Mouse (Mus musculus) heart, adult 9 months (tissue): ENCODE data around the gene Lnpep.

Experiments
- DNase-seq, 2 experiments: peaks; one replicate each; pipeline ENCODE4 v3.0.0; 2022; ENCODE audit warnings: low spot score in 2 of 2

The Lnpep gene

DNA sequence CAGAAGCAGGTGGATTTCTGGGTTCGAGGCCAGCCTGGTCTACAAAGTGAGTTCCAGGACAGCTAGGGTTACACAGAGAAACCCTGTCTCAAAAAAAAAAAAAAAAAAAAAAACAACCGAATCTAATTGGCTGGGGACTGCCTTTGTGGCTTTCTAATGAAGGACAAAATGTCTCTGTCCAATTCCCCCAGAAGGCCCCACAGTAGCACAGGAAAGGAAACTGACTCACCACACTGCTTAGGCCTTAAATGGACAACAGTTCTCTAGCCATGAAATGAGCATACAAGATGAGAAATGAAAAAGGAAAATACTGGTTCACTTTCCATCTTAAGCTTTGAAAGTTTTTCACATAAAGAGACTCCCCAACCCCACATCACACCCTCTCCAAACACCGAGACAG, 15.3 kb downstream of the Lnpep start:
- DNase-seq, result peak; percentile 34 to 57

DNA sequence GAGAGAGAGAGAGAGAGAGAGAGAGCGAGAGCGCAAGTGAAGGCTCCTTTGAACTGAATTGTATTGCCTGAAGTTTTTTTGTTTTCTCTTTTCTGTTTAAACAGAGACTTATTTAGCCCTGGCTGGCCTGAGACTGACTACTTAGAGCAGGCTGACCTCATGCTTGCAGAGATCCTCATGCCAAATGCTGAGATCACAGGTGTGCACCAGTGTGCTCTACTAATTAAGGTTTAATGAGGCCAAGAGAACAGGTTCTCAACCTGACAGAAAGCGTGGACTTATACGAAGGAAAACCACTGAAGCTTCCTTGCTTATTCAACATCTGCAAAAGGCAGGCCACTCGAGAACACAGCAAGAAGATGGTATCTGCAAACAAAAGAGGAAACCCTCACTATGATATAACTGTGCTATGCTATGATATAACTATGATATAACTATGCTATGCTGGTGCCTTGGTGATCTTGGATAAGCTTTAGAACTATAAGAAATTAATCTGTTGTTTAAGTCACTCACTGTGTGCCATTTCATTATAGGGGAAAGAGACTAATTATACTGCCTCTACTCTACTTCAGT, 16.3 kb downstream of the Lnpep start:
- DNase-seq, result no peak

GRCm38 (mm10) chr17:17604554-17604953, 20.3 kb downstream of the Lnpep start:
- no peak for DNase-seq

DNA sequence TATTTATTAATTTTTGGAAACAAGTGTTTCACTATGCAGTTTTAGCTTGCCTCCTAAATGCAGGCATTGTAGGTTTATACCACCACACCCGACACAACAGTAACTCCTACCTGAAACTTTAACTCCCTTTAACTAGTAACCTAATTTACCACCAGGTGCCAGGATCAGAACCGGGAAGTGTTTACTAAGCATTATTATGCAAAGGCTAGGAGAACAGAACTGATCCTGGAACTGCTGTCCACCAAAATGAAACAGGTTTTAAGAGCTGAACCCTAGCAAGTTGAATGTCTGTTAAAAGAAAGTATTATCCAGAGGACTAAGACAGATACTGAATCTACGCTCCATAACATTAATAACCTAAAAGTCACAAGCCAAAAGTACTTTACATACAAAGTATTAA, 21.2 kb downstream of the Lnpep start:
- no peak for DNase-seq

DNA sequence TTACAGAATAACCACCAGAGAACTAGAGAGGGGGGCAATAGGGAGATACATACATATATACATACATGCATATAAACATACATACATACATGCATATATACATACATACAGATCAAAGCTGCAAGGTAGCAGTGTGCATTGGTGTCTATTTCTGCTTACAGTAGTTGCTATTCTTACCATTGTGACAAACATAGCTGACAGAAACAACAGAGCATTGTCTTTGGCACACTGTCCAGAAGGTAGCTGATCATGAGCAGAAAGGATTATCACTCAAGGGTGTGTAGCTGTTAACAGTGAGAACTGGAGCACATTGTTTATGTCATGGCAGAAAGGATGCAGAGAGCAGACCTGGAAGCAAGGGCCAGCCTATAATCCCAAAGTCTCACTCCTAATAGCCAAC, 22.1 kb downstream of the Lnpep start:
- DNase-seq, result peak in 1 of 2 experiments; percentile 40

GRCm38 (mm10) chr17:17602330-17602729, 22.5 kb downstream of the Lnpep start:
- no peak for DNase-seq

DNA sequence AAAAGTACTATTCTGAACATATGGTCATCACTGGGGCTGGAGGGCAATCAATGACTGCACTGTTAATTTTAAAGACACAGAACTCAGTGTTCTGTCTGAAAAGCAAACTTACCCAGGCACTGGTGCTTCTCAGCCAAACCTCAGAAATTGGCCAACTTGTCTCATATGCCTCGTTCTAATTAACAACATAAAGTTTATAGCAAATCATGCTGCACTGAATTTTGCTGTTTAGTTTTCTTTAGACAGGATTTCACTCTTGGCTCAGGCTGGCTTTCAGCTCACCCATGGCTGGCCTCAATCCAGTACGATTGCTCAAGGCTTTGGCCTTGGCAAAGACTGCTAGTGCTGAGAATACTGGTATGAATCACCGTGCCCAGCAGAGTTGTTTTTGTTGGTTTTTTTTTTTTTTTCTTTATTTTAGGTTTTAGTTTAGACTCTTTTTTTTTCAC, 24.0 kb downstream of the Lnpep start:
- DNase-seq, result peak; percentile 78 to 88

- no peak for DNase-seq
Observed at GRCm38 (mm10) chr17:17600001-17600400, 24.8 kb downstream of the Lnpep start.

DNA sequence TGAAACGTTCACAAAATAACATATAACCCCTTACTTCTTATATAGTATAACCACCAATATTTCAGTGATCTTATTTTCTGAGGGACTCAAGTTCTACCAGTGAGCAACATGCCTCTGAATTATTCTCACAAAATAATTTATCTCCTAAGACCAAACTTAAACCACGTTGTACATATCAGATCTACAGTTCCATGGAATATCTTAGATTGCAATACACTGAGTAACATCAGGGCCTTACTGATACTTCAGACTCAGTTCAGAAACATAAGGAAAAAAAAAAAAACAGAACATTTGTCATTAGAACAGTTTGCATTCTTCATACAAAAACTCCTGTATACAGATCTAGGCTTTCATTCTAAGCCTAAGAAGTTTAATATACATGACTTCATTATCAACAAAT, 26.5 kb downstream of the Lnpep start:
- no peak for DNase-seq

DNA sequence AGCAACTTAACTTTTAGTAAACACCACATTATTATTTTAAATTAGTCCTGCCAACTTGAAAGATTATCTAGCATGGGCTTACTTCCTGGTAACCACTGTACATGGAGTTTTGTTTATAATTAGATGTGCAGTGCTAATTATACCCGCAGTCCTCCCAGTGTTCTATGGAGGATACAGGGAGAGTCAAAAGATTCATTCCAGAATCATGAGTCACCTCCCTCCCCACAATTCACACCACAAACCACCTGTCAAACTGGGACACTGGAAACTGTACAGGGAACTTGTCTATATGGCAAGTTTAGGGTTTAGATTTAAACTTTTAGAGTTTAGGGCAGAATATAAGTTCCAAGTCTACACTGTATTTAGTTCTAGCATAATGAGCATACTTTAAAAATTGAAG, 31.9 kb downstream of the Lnpep start:
- DNase-seq, result peak; percentile 61 to 68

GRCm38 (mm10) chr17:17587333-17588047, 37.4 kb downstream of the Lnpep start:
- DNase-seq, result peak in 1 of 2 experiments; percentile 31

DNA sequence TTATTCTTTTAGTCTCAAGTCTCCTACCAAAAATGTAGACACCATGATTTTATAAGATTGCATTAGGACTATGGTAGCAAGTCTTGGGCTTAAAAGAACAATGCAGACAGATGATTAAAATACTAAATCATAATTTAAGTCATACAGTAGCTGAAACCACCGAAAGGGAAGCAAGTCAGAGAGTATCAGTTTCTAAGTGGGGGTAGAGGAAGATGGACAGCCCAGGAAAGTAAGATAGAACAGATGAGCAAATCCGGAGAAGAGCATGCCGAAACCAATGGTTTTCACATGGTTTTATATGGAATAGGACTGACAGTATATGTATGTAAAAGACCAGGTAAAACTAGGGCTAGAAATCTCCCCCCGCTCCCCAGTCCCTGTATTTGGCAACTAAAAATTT, 39.7 kb downstream of the Lnpep start:
- no peak for DNase-seq

DNA sequence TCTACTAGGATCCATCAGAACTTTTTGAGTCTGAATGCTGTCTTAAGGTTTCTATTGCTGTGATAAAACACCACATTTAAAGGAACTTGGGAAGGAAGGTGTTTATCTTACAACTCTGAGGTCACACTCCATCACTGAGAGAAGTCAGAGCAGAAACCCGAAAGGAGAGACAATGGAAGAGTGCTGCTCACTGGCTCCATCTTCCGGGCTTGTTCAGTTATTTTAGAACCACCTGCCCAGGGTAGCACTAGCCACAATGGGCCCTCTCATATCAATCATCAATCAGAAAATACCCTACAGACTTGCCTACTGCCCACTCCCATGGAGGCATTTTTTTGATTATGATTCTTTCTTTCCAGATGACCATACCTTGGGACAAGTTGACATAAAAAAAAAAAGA, 41.0 kb downstream of the Lnpep start:
- DNase-seq, result no peak

DNA sequence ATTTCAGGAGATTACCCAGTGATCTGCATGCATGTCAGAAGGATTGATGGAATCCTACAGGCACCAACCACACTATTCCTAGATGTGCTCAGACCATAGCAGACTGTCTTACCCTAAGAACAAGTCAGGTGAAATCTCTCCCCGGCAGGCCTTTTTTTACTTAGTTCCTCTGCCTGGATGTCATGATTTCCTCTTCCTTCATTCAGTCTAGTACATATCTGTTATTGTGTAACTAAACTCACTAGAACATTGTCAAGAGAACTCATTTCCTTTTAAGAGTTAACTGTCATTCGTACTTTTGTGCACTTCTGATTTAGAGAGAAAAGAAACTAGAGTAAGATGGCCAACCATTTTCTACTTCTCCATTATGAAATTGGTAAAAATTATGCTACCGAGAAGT, 43.6 kb downstream of the Lnpep start:
- DNase-seq, result no peak

DNA sequence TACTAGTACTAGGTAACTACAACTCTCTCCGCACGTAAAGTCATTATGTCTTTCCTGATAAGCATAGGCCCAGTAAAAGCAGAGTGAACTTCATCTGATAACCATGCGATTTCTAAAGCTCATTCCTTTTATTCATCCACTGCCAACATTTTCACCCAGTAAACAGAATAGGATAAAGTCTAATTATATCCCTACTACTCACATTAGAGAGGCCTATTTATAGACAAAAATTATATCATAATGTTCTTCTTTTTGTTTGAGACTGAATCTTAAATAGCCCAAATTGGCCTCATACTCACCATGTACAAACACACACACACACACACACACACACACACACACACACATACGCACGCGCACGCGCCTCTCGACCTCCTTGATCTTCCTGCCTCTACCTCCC, 48.5 kb downstream of the Lnpep start:
- no peak for DNase-seq

GRCm38 (mm10) chr17:17567071-17567470, 57.8 kb downstream of the Lnpep start:
- DNase-seq, result no peak

DNA sequence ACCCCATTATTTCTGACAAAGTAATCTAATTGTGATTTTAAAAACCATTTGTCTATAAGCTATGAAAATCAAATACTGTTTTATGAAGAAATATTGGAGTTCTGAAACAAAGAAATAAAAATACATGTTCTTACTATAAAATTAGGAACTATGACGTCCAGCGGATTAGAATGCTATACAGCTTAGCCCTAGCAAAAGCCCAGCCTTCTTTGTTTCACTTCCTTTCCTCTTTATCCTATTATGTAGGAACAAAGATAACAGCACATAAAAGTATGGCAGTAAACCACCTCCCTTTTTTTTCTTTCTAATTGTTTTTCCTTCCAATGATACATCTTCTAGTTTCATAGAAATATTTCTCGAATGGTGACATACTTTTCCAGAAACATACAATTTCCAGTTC, 75.9 kb downstream of the Lnpep start:
- DNase-seq, result no peak

DNA sequence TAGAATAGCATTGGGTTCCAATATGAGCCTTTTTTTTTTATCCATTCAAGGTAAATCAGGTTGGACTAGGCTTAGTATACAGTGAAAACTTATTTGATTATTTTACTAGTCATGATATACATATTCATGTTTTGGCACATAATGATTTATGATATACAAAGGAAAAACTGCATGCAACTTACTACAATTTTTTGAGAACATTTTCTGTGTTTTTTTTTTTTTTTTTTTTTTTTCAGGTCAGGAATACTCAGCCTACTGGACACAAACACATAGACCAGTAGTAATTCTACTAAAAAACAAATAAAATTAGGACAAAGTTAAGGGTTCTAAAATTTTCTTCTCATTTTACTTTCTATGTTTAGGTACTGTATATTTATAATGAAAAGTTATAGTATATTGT, 93.5 kb downstream of the Lnpep start:
- DNase-seq, result no peak

- DNase-seq, result no peak
Observed at GRCm38 (mm10) chr17:17516384-17517016, 108.3 kb downstream of the Lnpep start.

- DNase-seq, result no peak
Observed at GRCm38 (mm10) chr17:17506677-17507076, 118.2 kb downstream of the Lnpep start.

GRCm38 (mm10) chr17:17499278-17499677, 125.6 kb downstream of the Lnpep start:
- no peak for DNase-seq

GRCm38 (mm10) chr17:17498848-17499247, 126.0 kb downstream of the Lnpep start:
- DNase-seq, result no peak

DNA sequence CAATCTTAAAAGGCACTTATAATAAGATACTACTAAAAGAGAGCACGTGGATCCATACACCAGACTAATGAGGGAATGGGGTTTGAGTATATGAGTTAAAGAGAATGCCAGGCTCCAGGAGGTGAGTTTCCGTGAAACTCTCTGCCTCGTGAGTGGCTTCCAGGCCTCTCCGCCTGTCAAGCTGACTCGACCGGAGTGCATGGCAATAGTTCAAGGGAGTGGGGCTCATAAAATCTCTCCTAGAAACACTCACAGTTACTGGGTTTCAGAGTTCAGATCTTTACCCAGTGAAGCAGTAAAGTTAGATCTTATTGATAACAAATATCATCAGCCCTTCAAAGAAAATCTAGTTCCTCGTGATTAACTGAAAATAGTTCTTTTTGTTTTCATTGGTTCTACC, 128.1 kb downstream of the Lnpep start:
- DNase-seq, result no peak
